Mouse (Mus musculus) thymus, adult 2 months (tissue): Measurements from ENCODE around the gene Slc1a4. TPM values are rescaled to one million over a fixed set of nuclear protein-coding genes. Genes with fewer than 3 reads are reported as not detected.
A peak's percentile ranks its signal among the peaks of the same experiment; 100 is the strongest.

Experiments used
- DNase-seq: peaks from one replicate; pipeline ENCODE4 v3.0.0; 2021
- H3K27ac ChIP-seq: fragments of 200-500 bp; 2 replicates; pipeline ENCODE4 v1.5.1; 2012; ENCODE audit warnings: low read length, control low read depth; ENCODE audit not compliant: control insufficient read depth, insufficient read depth
- H3K27me3 ChIP-seq: fragments of 200-500 bp; 2 replicates; pipeline ENCODE4 v1.6.1; 2012; ENCODE audit warnings: mild to moderate bottlenecking, low read length, moderate library complexity, mixed read lengths; ENCODE audit not compliant: control insufficient read depth, insufficient read depth
- H3K36me3 ChIP-seq: fragments of 200-500 bp; 2 replicates; pipeline ENCODE4 v1.6.1; 2012; ENCODE audit warnings: mild to moderate bottlenecking, low read length, moderate library complexity; ENCODE audit not compliant: control insufficient read depth, insufficient read depth
- H3K4me1 ChIP-seq: fragments of 200-500 bp; replicated peaks from 2 replicates; pipeline ENCODE4 v1.6.1; 2012; ENCODE audit warnings: low read length; ENCODE audit not compliant: control insufficient read depth, insufficient read depth
- H3K4me3 ChIP-seq: fragments of 200-500 bp; 2 replicates; pipeline ENCODE4 v1.5.1; 2012; ENCODE audit warnings: mild to moderate bottlenecking, low read length, control low read depth, moderate library complexity; ENCODE audit not compliant: control insufficient read depth, insufficient read depth
- CTCF ChIP-seq: fragments of 200-500 bp; IDR thresholded peaks from 2 replicates; pipeline ENCODE4 v1.5.1; 2012; ENCODE audit warnings: mild to moderate bottlenecking, control low read depth, low read length, moderate library complexity, borderline replicate concordance; ENCODE audit not compliant: control insufficient read depth, poor library complexity, insufficient read depth; ENCODE audit errors: extremely low read depth
- POLR2A ChIP-seq: fragments of 200-500 bp; IDR thresholded peaks from 2 replicates; pipeline ENCODE4 v1.6.1; 2012; ENCODE audit warnings: mild to moderate bottlenecking, low read length, control low read depth, moderate library complexity; ENCODE audit not compliant: control insufficient read depth, poor library complexity, insufficient read depth; ENCODE audit errors: extremely low read depth
- WGBS: fragments of 180-500 bp; shearing (Covaris S2); methylation state at CpG from one replicate; pipeline ENCODE4 v1.1.7; 2018; 5-methylcytosine and 5-hydroxymethylcytosine counted together
- polyA plus RNA-seq: library from polyadenylated mRNA; depleted of rRNA; stranded (reverse); fragments of >200 nt; gene quantifications from 2 replicates; pipeline ENCODE4 v1.2.3, GENCODE M21; 2012

Gene Slc1a4
- polyA plus RNA-seq, 1 experiment = 4.7 TPM

DNA sequence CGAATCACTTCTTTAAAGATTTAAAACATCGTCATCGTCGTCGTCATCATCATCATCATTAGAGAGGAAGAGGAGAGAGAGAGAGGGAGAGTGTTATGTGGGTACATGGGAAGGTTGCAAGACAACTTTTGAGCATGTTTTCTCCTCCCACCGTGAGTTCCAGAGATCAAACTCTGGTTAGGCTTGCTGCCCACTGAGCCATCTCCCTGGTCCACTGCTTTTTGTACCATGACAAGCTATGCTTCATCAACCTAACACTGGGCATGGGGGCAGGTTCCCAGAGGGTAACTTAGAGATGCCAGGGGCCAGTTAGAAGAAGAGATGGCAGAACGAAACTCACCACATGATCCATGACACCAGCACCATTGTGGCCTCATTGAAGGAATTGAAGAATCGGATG, 18.9 kb downstream of the Slc1a4 start:
- no peaks in the 10 kb centered on the region for H3K4me1 ChIP-seq
- WGBS = 96% methylated on average over 8 of the region's 8 CpGs
- no peak overlapping the region for H3K4me3 ChIP-seq
- TF ChIP-seq CTCF (no peak), POLR2A (no peak)
- H3K27me3 ChIP-seq = no peaks in the 10 kb centered on the region
- no peak overlapping the region for H3K27ac ChIP-seq
- DNase-seq = no peak
- no peaks in the 10 kb centered on the region for H3K36me3 ChIP-seq

DNA sequence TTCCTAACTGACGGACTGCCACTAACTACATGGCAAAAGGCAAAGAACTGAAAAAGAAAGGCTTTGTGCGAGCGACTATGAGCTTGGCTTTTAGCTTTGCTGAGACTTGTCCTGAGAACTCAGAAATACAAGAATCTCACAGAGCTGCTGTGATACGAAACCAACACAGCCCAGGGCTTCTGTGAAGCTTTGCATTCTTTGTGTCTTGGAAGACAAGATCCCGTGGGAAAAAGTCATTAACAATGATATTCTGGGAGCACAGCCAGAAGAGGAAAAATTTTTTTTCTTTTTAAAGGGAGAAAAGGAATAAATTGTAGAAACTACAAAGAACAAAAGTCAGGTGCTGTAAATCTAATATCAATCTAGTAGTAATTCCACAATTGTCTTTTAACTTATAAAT, 23.5 kb downstream of the Slc1a4 start:
- Histone ChIP-seq H3K27ac (no peak overlapping the region), H3K27me3 (no peaks in the 10 kb centered on the region), H3K36me3 (no peaks in the 10 kb centered on the region), H3K4me1 (no peaks in the 10 kb centered on the region), H3K4me3 (no peak overlapping the region)
- TF ChIP-seq POLR2A (no peak), CTCF (no peak)
- 89% methylated on average over 5 of the region's 5 CpGs for WGBS
- no peak for DNase-seq

DNA sequence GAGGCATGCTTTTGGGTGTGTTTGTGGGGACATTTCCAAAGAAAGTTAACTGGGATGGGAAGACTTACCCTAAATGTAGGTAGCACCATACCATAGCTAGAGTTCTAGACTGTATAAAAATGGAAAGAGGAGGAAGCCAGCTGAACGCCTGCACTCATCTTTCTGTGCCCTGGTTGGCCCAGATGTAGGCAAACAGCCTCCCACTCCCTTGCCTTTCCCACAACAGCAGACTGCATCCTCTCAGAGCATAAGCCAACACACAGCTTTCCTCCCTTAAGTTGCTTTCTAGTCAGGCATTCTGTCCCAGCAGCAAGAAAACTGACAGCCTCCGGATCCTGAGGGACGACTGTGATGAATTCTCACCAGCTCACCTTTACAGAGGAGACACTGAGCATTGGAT, 25.1 kb downstream of the Slc1a4 start:
- TF ChIP-seq CTCF (no peak), POLR2A (no peak)
- 96% methylated on average over 3 of the region's 3 CpGs for WGBS
- Histone ChIP-seq H3K4me3 (no peak overlapping the region), H3K4me1 (no peaks in the 10 kb centered on the region), H3K27me3 (no peaks in the 10 kb centered on the region), H3K27ac (no peak overlapping the region), H3K36me3 (no peaks in the 10 kb centered on the region)
- no peak for DNase-seq

DNA sequence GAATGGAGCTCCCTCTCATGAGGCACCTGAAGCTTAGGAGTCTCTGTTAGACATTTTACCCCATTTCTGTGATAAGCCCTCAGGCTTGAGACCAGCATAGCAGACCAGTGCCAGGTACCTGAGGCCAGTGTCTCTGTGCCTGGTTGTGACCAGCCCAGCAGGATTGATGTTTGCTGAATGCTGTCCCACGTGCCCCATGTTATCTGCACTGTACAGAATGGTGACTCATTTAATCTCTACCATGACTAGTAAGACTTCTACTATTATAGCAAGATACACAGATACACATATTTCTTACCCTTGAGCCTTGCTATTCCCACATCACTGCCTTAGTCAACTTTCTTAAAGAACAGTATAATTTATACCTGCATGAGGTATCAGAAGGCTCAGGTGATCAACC, 26.9 kb downstream of the Slc1a4 start:
- H3K27ac ChIP-seq = no peak overlapping the region
- no peaks in the 10 kb centered on the region for H3K36me3 ChIP-seq
- H3K4me3 ChIP-seq = no peak overlapping the region
- TF ChIP-seq CTCF = no peak
- no peak for TF ChIP-seq POLR2A
- 94% methylated on average over 1 of the region's 1 CpGs for whole genome bisulfite sequencing
- no peaks in the 10 kb centered on the region for H3K27me3 ChIP-seq
- peaks cover 9% of the 10 kb centered on the region for H3K4me1 ChIP-seq
- DNase-seq = no peak

DNA sequence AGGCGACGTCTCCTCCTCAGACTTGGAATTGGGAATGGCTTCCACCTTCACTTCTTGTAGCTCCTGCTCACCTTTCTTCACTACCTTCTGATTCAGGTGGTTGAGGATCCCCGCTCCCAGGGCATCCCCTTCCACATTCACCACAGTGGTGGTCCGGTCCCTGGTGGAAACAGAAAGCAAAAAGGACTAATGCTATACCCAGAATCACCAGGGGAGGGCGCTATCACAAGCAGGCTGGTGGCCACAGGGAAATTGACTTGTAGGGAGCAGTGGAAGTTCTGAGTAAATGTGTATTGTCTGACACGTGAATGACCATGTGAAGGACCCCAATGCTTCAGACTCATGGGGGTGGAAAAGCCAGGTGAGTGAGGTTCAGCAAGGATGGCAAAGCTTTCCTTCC, 28.2 kb downstream of the Slc1a4 start:
- no peak overlapping the region for H3K27ac ChIP-seq
- peaks cover 9% of the 10 kb centered on the region for H3K4me1 ChIP-seq
- no peak overlapping the region for H3K4me3 ChIP-seq
- peak; percentile 35 for DNase-seq
- WGBS = 85% methylated on average over 6 of the region's 6 CpGs
- H3K27me3 ChIP-seq = no peaks in the 10 kb centered on the region
- TF ChIP-seq POLR2A = no peak
- TF ChIP-seq CTCF = peak; percentile 53; the same call in 1 of the 2 replicates
- no peaks in the 10 kb centered on the region for H3K36me3 ChIP-seq

DNA sequence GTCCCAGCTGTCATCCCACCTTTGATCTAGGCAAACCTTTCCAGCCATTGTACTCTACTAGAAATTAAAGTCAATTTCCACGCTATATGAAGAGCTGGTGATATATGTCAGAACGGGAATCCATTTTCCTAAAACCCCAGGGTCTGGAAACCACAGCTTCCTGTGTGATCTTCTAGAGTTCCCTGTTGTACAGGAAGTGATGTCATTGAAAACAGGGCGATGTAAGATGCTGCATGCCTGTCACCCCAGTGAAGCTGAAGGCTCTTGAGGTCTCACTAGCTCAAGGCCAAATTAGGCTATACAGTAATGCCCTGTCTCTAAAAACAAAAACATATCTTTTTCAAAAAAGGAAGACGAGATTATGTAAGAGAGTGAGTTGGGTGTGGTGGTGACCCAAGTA, 31.2 kb downstream of the Slc1a4 start:
- no peak for DNase-seq
- WGBS = 46% methylated on average over 4 of the region's 4 CpGs
- Histone ChIP-seq H3K36me3 (no peaks in the 10 kb centered on the region), H3K4me1 (peaks cover 9% of the 10 kb centered on the region), H3K27ac (no peak overlapping the region), H3K4me3 (no peak overlapping the region), H3K27me3 (no peaks in the 10 kb centered on the region)
- TF ChIP-seq CTCF (no peak), POLR2A (no peak)

DNA sequence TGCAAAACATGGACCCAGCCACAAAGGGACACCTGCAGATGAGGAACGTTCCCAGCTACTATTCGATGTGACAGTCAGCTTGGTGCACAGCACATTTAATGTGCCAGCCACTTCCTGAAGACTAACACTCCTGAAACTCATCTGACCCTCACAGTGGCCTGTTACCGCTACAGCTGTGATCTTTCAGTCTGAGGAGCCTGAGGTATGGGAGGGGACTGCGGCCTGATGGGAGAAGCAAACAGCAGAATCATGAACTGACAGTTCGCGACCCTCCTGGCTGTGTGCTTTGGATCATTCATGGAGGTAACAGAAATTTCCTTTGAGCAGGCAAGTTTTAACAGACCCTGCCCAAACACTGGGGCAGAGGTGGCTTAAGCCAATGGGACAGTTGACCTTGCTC, 31.7 kb downstream of the Slc1a4 start:
- WGBS = 29% methylated on average over 6 of the region's 6 CpGs
- no peak for DNase-seq
- TF ChIP-seq POLR2A (no peak), CTCF (no peak)
- H3K4me3 ChIP-seq = no peak overlapping the region
- no peaks in the 10 kb centered on the region for H3K36me3 ChIP-seq
- no peak overlapping the region for H3K27ac ChIP-seq
- H3K27me3 ChIP-seq = no peaks in the 10 kb centered on the region
- peaks cover 9% of the 10 kb centered on the region for H3K4me1 ChIP-seq
